Mouse (Mus musculus) brain, embryonic 14.5 days (tissue): ENCODE results near the gene Eps15l1.

Experiments used
- CTCF ChIP-seq: fragments of 200-500 bp; IDR thresholded peaks from 2 replicates; pipeline ENCODE4 v1.5.1; 2012; ENCODE audit warnings: inconsistent platforms, mild to moderate bottlenecking, moderate library complexity, borderline replicate concordance; ENCODE audit not compliant: insufficient read depth, insufficient read length; ENCODE audit errors: extremely low read depth
- POLR2A ChIP-seq: fragments of 200-500 bp; IDR thresholded peaks from 2 replicates; pipeline ENCODE4 v1.6.1; 2012; ENCODE audit warnings: mild to moderate bottlenecking, inconsistent platforms, borderline replicate concordance; ENCODE audit not compliant: poor library complexity, insufficient read depth, insufficient read length, severe bottlenecking; ENCODE audit errors: extremely low read depth

DNA sequence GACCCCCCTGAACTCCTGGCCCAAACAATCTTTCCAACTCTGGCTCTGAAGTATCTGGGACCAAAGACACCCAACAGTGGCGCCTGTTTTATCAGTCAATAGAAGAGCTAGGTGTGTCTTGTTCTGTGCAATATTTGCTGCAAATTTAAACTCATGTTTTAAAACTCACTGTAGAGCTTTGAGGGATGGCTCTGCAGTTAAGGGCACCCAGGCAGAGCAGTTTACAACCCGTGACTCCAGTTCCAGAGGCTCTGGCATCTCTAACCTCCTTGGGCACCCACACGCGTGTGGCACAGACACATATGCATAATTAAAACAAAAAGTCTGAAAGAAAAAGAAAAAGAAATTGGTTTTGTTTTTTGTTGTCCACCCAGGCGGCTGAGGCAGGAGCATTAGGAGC lies 119.8 kb downstream of the Eps15l1 start:
- TF ChIP-seq CTCF (no peak), POLR2A (no peak)
